Mouse (Mus musculus) urinary bladder, postnatal 10 days (tissue): ENCODE measurements around the gene Tmem14c.
"Not testable (repeated sequence)": the region's sequence is repeated elsewhere in the genome, so short reads cannot be mapped to it uniquely, and the experiment has no call there.

Experiments
- DNase-seq: peaks from one replicate; pipeline ENCODE4 v3.0.0; 2022; ENCODE audit warnings: low spot score

Gene Tmem14c

DNA sequence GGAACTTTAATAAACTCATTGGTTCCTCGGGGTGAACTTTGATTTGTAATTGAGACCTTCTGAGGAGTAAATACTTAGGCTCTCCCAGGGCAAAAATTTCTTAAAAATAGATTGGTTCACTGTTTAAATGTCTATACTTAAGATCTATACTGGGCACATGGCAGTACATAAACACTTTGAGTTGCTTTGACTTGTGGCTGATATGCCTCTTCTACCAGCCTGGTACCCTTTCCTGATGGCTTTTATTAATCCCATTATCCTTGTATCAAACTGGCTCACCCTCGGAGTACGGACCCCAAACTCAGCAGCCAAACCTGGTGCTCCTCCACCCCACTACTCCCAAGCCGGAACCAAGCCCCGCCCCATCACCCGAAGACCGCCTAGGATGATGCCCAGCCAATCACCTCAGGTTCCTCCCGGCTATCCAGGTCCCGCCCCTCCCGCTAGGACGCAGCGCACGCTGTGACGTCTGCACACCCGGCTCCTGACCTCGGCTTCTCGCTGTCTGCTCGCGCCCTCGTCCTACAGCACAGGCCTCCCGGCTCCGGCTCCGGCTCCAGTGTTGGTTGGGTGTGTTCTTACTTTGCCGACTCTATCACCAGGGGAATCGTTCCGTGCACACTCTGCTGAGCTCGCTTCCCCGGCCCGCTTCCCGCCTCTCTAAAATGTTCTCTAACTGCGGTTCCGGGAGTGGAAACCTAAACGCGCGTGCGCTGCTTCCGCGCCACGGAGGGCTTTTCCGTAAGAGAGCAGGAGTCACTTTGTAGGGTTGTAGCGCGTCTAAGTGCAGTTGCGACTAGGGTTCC is at the start of gene Tmem14c:
Gene Tmem14c (plus strand): TSS at position 464 of the 806 bp plus-strand sequence.
- DNase-seq = peak; percentile 86

DNA sequence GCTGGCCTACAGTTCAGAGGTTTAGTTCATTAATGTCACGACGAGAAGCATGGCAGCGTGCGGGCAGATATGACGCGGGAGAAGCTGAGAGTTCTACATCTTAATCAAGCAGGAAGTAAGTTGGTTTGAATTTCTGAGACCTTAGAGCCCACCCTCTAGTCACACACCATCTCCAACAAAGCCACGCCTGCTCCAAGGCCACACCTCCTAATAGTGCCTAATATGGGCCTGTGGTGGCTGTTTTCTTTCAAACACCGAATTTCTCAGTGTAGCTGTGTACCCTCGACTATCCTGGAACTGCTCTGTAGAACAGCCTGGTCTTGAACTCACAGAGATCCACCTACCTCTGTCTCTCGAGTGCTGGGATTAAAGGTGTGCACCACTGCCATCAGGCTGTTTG is 48.5 kb upstream of the Tmem14c start:
- no peak for DNase-seq

DNA sequence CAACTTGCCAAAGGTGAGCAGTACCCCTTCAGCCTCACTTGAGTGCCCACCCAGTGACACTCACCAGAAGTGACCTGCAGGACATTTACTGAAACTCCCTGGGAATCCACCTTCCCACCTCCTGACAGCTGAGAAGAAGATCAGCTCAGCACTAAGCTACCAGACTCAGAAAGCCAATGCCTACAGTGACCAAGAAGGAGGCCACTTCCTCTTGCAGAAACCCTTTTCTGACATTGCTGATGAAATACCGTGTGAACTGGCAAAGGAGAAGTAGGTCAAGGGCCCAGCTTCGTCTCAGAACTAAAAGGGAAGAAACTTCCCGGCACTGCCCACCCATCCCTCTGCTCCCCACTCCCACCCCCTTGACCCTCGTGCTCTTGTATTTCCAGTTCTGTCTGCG is 47.5 kb upstream of the Tmem14c start:
- DNase-seq = no peak

DNA sequence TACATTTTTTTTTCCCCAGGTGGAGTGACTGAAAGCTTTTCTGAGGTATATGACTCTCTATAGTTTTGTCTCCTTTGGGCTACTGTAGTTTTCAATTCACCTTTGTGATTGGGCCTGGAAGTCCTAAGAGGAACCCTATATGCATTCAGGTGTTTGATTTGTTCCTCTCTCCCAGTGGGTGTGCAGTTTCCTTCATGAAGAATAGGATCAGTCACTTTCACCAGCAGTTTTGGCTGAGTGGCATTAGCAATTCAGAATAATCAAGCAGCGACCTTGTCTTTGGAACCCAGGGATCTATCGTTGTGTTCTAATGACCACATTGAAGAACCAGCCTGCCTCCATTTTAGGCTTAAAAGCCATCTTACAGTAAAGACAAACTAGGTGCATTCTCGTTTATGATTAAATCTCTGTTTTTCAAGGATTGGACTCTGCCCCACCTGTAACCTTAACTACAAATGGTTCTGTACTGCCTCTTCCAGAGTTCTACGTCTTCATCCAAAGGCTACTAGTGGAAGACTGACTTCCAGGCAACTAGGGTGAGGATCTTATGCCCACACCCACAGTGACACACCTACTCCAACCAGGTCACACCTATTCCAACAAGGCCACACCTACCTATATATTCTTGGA is 46.2 kb upstream of the Tmem14c start:
- no peak for DNase-seq

DNA sequence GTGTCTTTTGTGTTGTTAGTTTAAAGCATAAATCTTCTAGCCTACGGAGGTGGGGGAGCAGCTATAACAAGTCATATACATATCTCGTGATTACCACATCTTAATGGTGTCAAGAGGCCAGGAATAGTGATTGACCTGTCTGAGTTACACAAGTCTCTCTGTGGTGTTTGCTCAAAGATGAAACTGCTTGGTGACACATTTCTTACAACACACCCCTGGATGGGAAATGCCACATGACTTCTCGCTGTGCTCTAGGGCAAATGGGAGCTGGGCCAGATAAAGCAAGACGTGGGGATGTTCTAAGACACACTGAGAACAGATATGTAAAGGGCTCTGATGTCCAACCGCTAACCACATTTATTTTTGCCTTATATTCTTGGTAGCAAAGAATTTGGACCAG is 44.8 kb upstream of the Tmem14c start:
- DNase-seq = no peak

DNA sequence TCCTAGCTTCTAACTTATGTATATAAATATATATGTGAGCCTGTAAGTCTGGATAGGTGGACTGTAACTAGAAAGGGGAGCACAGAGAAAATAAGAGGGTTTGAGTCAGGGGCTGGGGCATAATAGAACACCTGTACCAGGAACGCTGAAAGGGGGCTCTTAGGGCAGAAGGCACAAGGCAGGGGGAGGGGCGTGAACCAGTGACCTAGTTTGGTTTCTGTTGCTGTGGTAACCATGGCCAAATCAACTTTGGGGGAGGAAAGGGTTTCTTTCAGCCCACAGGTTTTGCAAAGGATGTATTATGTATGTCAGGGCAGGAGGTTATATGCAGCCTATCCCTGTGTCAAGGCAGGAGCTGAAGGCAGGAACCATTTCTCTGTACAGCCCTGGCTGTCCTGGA is 44.3 kb upstream of the Tmem14c start:
- no peak for DNase-seq

DNA sequence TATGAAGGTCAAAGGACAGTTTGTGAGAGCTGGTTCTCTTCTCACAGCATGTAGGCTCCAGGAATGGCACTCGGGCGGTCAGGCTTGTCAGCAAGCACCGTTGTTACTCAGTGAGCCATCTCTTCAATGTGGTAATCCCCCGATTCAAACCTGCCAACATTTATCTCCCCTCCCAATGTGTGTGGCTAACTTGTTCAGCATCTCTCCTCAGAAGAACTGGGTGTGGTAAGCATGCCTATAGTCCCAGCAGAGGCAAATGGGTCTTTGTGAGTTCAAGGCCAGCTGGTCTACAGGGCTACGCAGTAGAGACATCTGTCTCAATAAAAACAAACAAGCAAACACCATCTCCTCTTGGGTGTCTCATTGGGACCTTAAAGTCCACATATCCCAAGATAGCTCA is 43.1 kb upstream of the Tmem14c start:
- no peak for DNase-seq

DNA sequence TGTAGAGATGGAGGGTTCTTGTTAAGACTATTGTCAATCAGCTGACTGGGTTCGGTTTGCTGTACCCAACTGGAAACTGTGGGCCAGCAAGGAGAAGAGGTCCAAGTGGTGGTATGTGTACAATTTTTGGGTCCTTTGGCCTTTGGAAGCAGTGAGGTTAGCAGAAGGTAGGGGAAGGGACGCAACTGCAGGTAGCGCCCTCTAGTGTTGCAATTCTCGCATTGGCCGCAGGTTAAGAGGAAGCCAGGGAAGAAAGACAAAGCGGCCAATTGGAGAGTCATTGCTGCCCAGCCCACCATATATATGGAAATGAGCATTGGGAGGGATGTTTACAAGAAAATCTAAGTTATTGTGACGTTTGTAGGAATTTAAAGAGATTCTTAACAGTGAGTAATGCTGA is 38.5 kb upstream of the Tmem14c start:
- no peak for DNase-seq

DNA sequence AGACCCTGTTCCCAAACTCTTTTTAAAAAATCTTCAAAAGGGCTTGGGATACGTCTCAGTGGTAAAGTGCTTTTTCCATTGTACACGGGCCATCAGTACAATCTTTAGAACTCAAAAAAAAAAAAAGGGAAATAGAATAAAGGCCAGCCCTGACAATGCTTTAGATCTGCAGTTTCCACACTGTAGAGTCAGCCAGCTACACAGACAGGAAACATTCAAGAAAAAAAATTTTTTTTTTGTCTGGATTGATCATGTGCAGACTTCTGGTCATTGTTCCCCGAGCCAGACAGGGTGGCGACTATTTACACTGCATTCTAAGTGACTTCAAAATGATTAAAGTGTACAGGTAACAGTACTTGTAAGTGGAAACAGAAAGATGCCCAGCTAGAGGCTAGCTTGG is 37.4 kb upstream of the Tmem14c start:
- DNase-seq = no peak

DNA sequence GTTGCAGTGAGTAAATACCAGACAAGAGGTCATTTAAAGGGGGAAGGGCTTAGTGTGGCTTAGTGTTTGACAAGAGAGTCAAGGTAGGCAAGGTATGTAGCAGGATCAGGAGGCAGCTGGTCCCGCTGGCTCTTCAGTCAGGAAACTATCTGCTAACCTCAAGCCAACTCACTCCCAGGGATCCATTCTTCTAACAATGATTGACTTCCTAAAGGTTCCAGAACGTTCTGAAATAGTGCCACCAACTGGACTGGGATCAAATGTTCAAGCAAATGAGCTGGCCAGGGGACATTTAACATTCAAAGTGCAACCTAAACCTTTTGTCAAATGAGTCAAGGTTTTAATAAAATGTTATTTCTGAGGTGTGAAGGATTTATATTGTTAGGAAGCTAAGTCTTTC is 36.8 kb upstream of the Tmem14c start:
- DNase-seq = no peak

DNA sequence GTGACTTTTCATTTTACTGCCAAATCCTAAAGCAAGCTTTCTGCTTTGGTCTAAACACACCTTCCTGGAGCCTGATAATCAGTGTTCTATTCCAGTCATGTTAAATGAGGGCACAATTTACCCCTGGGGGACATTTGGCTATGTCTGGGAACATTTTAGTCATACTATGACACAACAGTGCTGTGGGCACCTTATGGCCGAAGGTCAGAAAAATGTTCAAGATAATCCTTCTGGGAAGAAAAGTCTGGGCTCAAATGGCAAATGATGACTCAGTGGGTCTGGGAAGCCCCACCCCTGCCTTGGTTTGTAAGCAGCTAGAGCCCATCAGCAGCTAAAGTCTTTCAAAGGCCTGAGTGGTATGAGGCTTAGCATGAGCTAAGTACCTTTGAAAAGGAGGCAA is 33.3 kb upstream of the Tmem14c start:
- DNase-seq = no peak

DNA sequence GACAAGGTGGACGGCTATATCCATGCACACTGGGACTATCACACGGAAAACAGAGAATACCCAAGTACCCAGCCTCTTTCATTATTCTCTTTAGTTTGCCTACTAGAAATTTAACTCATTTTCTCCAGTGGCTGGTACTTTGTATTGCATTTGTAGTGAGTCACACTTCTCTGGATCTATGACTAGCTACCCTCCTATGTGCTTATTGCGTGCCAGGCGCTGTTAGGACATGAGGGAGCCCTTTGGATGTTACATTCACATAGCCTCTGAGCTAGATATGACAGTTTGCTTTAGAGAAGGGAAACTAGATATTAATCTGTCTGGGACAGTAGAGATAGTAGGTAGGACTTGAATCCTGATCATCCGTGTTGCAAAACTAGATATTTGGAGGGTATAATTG is 30.0 kb upstream of the Tmem14c start:
- DNase-seq = no peak

DNA sequence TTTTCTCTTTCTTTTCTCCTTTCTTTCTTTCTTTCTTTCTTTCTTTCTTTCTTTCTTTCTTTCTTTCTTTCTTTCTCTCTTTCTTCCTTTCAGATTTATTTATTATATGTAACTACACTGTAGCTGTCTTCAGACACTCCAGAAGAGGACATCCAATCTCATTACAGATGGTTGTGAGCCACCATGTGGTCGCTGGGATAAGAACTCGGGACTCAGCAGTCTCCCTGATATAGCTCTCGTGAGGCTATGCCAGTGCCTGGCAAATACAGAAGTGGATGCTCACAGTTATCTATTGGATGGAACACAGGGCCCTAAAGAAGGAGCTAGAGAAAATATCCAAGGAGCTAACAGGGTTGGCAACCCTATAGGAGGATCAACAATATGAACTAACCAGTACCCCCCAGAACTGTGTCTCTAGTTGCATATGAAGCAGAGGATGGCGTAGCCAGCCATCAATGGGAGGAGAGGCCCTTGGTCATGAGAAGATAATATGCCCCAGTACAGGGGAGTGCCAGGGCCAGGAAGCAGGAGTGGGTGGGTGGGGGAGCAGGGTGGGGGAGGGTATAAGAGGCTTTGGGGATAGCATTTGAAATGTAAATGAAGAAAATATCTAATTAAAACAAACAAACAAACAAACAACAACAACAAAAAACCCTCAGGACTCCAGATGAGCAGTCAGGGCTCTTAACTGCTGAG is 28.3 kb upstream of the Tmem14c start:
- DNase-seq = not testable (repeated sequence)

DNA sequence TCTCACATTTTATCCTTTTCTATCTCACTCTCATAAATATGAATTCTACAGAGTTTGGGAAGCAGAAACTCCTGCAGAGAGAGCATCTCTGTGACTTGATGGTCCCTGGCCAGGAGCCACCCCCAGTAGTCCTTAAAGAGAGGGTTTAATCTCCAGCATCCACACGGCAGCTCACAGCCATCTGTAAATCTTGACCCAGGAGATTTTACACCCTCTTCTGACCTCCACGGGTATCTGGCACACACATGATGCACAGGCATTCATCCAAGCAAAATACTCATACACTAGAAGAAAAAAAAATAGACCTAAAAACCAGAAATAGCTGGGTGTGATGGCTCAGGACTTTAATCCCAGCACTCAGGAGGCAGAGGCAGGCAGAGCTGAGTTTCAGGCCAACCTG is 27.7 kb upstream of the Tmem14c start:
- no peak for DNase-seq

DNA sequence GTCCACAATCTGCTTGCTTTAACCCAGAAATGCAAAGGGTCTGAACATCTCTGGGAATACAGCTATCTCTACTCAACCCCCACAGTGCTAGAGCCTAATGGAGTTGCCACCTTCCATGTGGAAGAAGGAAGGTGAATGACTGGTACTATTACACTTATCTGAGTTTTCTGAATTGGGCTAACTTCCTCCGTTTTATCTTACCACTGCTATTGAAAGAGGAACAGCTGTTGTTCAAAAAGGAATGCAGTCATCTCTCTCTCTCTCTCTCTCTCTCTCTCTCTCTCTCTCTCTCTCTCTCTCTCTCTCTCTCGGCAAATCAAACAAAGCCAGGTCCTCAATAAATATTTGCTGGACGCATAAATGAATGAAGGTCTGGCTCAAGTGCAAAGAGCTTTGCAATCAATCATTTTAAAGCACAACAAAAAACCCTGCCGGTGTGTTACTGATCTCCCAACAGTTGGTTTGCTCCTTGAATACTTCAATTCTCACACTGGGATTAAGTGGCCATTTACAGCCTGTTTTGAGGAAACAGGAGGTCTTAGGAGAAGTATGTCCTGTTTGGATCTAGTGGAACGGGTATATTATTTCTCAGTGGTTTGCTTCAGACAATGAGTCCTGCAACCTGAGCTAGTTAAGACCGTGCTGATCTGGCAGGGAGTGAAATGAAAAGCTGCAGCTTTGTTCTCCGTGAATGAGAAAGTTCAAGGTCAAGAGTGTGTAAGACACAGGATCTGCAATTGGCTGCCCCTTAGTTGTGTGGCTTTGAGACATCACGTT is 21.4 kb upstream of the Tmem14c start:
- no peak for DNase-seq

DNA sequence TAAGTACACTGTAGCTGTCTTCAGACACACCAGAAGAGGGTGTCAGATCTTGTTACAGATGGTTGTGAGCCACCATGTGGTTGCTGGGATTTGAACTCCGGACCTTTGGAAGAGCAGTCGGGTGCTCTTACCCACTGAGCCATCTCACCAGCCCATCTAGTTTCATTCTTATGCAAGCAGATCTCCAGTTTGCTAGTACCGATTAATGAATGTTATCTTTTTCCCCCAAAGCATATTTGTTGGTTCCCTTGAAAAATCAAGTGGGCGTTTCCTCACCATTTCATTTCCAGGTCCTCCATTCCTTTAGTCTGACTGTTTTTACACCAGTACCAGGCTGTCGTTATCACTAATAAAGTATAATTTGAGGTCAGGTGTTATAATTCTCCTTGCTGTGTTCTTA is 17.6 kb upstream of the Tmem14c start:
- DNase-seq = not testable (repeated sequence)

DNA sequence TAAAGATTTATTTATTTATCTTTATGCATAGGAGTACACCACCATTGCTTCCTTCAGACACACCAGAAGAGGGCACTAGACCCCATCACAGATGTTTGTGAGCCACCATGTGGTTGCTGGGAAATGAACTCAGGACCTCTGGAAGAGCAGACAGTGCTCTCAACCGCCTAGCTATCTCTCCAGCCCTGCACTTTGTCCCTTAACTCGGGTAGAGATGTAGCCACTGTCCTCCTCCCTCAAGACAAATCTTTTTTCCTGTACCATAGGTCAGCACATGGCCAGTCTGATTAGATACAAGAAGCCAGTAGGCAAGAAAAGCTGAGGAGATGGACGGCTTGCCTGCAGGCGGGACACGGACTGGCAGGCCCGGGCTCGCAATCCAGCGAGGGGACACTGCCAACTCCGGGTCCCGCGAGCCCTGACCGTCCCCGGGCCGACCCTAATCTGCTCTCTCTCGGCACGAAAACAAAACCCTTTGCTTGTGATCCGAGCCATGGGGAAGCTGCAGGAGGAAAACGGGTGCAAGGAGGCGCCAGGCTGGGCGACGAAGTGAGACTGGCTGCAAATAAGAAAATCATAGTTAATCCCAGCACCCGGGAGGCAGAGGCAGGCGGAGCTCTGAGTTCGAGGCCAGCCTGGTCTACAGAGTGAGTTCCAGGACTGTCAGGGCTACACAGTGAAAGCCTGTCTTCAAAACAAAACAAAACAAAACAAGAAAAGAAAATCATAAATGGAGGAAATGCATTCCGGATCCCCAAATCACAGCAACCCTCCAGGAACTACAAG is 15.8 kb upstream of the Tmem14c start:
- DNase-seq = no peak

DNA sequence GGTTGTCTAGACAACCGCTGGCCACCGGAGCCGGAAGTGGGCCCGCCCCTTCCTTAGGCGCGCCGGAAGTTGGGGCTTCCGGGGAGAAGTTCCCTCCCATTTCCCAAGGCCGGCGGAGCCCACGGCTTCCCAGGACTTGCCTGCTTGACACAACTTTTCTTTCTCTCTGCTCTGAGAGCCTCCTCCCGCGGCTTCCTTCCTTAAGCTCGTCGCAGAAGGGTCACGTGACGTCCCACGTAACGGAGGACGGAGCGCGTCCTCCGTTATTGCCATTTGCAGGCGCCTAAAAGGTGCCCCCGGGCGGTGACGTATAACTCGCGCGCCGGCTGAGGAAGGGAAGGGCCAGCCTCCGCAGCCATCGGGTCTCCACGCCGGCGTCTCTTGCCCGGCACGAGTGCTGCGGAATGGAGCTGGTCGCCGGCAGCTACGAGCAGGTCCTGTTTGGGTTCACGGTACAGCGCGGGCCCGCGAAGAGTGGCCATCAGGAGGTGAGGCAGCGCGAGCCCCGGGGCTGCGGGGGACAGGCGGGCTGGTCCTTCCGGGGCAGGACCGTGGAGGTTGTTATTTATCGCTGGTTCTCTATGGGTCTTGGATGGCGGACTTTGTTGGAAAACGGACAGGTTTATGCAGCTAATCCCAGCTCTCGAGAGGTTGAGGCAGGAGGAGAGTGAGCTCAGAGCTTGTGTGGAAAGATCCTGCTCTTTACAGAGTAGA is 15.0 kb upstream of the Tmem14c start, which contains the start of gene Pak1ip1:
Gene Pak1ip1 (plus strand): TSS at position 98 of the 714 bp plus-strand sequence.
- peak; percentile 78 for DNase-seq

DNA sequence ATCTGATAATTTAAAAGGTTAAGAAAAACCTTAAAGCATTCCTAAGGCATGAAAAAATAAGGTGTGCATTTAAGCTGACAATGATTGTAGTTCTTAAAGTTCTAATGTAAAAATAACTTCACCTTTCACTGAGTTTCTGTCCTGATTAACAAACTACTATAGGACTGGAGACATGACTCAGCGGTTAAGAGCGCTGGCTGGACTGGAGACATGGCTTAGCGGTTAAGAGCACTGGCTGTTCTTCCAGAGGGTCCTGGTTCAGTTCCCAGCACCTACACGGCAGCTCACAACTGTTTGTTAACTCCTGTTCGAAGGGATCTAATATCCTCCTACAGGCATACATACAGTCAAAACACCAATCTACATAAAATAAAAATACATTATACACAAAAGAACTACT is 14.1 kb upstream of the Tmem14c start:
- no peak for DNase-seq

DNA sequence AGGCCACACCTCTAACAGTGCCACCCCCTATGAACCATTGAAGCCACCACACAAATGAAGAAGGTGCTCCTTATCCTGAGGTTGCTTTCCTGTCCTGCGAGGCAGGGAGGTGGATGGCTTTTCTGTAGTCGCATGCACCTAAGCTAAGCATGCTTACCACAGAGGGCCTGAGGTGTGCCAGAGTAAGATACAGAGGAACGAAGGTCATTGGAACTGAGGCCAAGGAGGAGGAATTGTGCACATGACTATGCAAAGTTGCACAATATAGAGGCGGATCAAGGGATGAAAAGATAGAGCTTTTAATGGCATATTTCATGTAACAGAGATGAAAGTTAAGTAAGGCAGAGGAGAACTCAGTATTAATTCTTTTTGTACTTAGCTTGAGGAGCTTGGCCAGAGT is 9.8 kb upstream of the Tmem14c start:
- DNase-seq = no peak

DNA sequence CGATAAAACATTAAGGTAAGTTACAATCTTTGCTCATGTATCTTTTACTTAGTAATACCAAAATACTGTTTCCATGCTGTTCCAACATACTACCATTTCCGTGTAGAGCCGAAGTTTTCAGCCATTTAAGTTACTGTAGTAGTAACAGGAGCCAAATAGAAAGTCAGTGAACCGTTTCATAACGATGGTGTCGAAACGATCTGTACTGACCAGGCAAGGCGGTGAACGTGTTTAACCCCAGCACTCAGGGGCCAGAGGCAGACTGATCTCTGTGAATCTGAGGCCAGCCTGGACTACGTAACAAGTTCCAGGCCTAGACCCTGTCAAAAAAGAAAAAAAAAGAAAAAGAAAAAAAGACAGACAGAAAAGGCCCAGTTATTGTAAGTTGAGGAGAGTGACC is 7.8 kb upstream of the Tmem14c start:
- no peak for DNase-seq
